In genomic region chr12:68605417-68606000, GRCm38 (mm10) we compare ENCODE assay signal across 27 mouse cellular contexts.
DNase-seq lines count a peak whose midpoint lies in the region; ATAC-seq and TF ChIP-seq lines count a peak whose summit lies in the region.
"Had no signal": no experiment of that assay in that cellular context is flagged by ENCODE, and none has a peak within 500 bp of the region (broad histone marks: within the 10 kb centered on the region; RNA-seq: fewer than 3 reads in every experiment).

No protein-coding gene starts in this region.

- 45% methylated on average over 10 of the region's 10 CpGs for WGBS in hindbrain, embryonic 12.5 days
- WGBS in hindbrain, embryonic 10.5 days, result 71% methylated on average over 10 of the region's 10 CpGs
- WGBS in hindbrain, embryonic 13.5 days, result 44% methylated on average over 10 of the region's 10 CpGs
- WGBS in heart, embryonic 10.5 days, result 83% methylated on average over 10 of the region's 10 CpGs

- no peaks in the 10 kb centered on the region for H3K27me3 ChIP-seq in hindbrain, embryonic 12.5 days
- H3K27me3 ChIP-seq in hindbrain, embryonic 10.5 days (ENCODE audit: insufficient read depth, poor library complexity, severe bottlenecking), result no peaks in the 10 kb centered on the region
- H3K27me3 ChIP-seq in MEL (ENCODE audit: control insufficient read depth in 1 of 2, insufficient read depth in 2 of 2, low read length in 2 of 2), result no peaks in the 10 kb centered on the region
- H3K27me3 ChIP-seq in hindbrain, embryonic 13.5 days, result no peaks in the 10 kb centered on the region
- no peaks in the 10 kb centered on the region for H3K27me3 ChIP-seq in heart, embryonic 10.5 days (ENCODE audit: insufficient read depth, poor library complexity, severe bottlenecking)
- H3K27me3 ChIP-seq: embryonic facial prominence, embryonic 13.5 days; heart, embryonic 12.5 days; limb, embryonic 15.5 days; lung, embryonic 15.5 days had no signal

- TF ChIP-seq CTCF in MEL (IDR thresholded peaks at IDR 0.05 in 2 of 3, conservative IDR thresholded peaks at IDR 0.05 in 1 of 3; ENCODE audit: control insufficient read depth in 1 of 3, insufficient read depth in 1 of 3, low read depth in 2 of 3, low read length in 3 of 3, poor library complexity in 1 of 3, severe bottlenecking in 1 of 3), result peak in 1 of 3 experiments; percentile 13; a peak in 2 of 6 replicates

- no peaks in the 10 kb centered on the region for H3K79me2 ChIP-seq in MEL (ENCODE audit: control insufficient read depth, insufficient read depth, low read length, poor library complexity)

- H3K4me1 ChIP-seq in hindbrain, embryonic 12.5 days, result no peaks in the 10 kb centered on the region
- H3K4me1 ChIP-seq in hindbrain, embryonic 10.5 days (replicated peaks), result 0 out of 2 replicates have a peak, but pooled peaks cover 4% of the 10 kb centered on the region
- H3K4me1 ChIP-seq in MEL (ENCODE audit: control insufficient read depth in 1 of 2, insufficient read depth in 2 of 2, low read length in 2 of 2), result peaks cover 3 to 12% of the 10 kb centered on the region in 2 experiments; a peak in 3 of 4 replicates
- H3K4me1 ChIP-seq in hindbrain, embryonic 13.5 days (replicated peaks), result peaks cover 6% of the 10 kb centered on the region
- no peaks in the 10 kb centered on the region for H3K4me1 ChIP-seq in heart, embryonic 10.5 days
- H3K4me1 ChIP-seq: embryonic facial prominence, embryonic 13.5 days; heart, embryonic 12.5 days; limb, embryonic 15.5 days; lung, embryonic 15.5 days had no signal

- peak; percentile 76 to 93 for TF ChIP-seq EP300 in MEL (IDR thresholded peaks at IDR 0.05; ENCODE audit: low read depth in 1 of 2, low read length in 2 of 2)

- peak; percentile 22 to 44 for DNase-seq in cerebellum, postnatal 14 days
- DNase-seq in hindbrain, embryonic 10.5 days (ENCODE audit: low spot score), result no peak
- peak; percentile 70 for DNase-seq in MEL (ENCODE audit: low read depth, low spot score)
- DNase-seq in kidney, postnatal 10 days, result no peak
- DNase-seq in heart, embryonic 10.5 days (ENCODE audit: low spot score), result no peak
- DNase-seq: adrenal gland, postnatal 25 days; cerebellum, adult 11 months; cerebellum, postnatal 25 days; gastrocnemius, adult 2 months; heart, postnatal 10 days; kidney, postnatal 36 days; layer of hippocampus, adult 9-11 months; lung, postnatal 36 days; right cerebral cortex, postnatal 14 days; thymus, adult 2 months had no signal

- no peak overlapping the region for H3K4me3 ChIP-seq in hindbrain, embryonic 12.5 days
- no peak overlapping the region for H3K4me3 ChIP-seq in hindbrain, embryonic 10.5 days
- H3K4me3 ChIP-seq in MEL (ENCODE audit: control insufficient read depth in 1 of 2, insufficient read depth in 1 of 2, low read depth in 2 of 2, low read length in 2 of 2), result peak overlapping the region; percentile 30 to 78
- no peak overlapping the region for H3K4me3 ChIP-seq in hindbrain, embryonic 13.5 days
- H3K4me3 ChIP-seq in heart, embryonic 10.5 days, result no peak overlapping the region
- H3K4me3 ChIP-seq: embryonic facial prominence, embryonic 13.5 days; erythroblast, embryonic 14.5 days; gastrocnemius, adult 2 months; heart, embryonic 12.5 days; left cerebral cortex, adult 2 months; limb, embryonic 15.5 days; lung, embryonic 15.5 days had no signal

- TF ChIP-seq POLR2A in MEL (IDR thresholded peaks at IDR 0.05; ENCODE audit: control insufficient read depth in 1 of 2, insufficient read depth in 1 of 2, low read depth in 1 of 2, low read length in 2 of 2, poor library complexity in 1 of 2), result no peak

- no peaks in the 10 kb centered on the region for H3K9me3 ChIP-seq in hindbrain, embryonic 12.5 days (replicated peaks)
- no peaks in the 10 kb centered on the region for H3K9me3 ChIP-seq in hindbrain, embryonic 10.5 days
- no peaks in the 10 kb centered on the region for H3K9me3 ChIP-seq in MEL (replicated peaks; ENCODE audit: insufficient read depth, low read length)
- no peaks in the 10 kb centered on the region for H3K9me3 ChIP-seq in hindbrain, embryonic 13.5 days
- no peaks in the 10 kb centered on the region for H3K9me3 ChIP-seq in heart, embryonic 10.5 days
- H3K9me3 ChIP-seq: embryonic facial prominence, embryonic 13.5 days; heart, embryonic 12.5 days; limb, embryonic 15.5 days; lung, embryonic 15.5 days had no signal

- TF ChIP-seq RAD21 in MEL (IDR thresholded peaks at IDR 0.05; ENCODE audit: low read depth, low read length), result no peak; the same call in none of the 2 replicates

- no peak for ATAC-seq in cerebellum, adult (ENCODE audit: insufficient number of reproducible peaks, low FRiP score, low TSS enrichment)
- peak; percentile 75; the same call in 1 of the 2 replicates for ATAC-seq in hindbrain, embryonic 12.5 days (ENCODE audit: low FRiP score)
- ATAC-seq in hindbrain, embryonic 13.5 days (ENCODE audit: low FRiP score), result peak; percentile 49; the same call in 1 of the 2 replicates
- ATAC-seq: intestine, postnatal 0 days had no signal

- no peaks in the 10 kb centered on the region for H3K36me3 ChIP-seq in hindbrain, embryonic 12.5 days
- no peaks in the 10 kb centered on the region for H3K36me3 ChIP-seq in hindbrain, embryonic 10.5 days
- H3K36me3 ChIP-seq in MEL (ENCODE audit: control insufficient read depth in 1 of 2, insufficient read depth in 2 of 2, low read length in 2 of 2), result peaks cover 0 to 4% of the 10 kb centered on the region in 2 experiments; a peak in 2 of 4 replicates
- H3K36me3 ChIP-seq in hindbrain, embryonic 13.5 days, result no peaks in the 10 kb centered on the region
- H3K36me3 ChIP-seq in heart, embryonic 10.5 days, result no peaks in the 10 kb centered on the region
- H3K36me3 ChIP-seq: embryonic facial prominence, embryonic 13.5 days; heart, embryonic 12.5 days; limb, embryonic 15.5 days; lung, embryonic 15.5 days had no signal

- H3K4me2 ChIP-seq in hindbrain, embryonic 12.5 days (replicated peaks), result no peak overlapping the region
- no peak overlapping the region for H3K4me2 ChIP-seq in hindbrain, embryonic 13.5 days
- H3K4me2 ChIP-seq: embryonic facial prominence, embryonic 13.5 days; heart, embryonic 12.5 days; limb, embryonic 15.5 days; lung, embryonic 15.5 days had no signal

- no peak overlapping the region for H3K27ac ChIP-seq in hindbrain, embryonic 12.5 days
- H3K27ac ChIP-seq in hindbrain, embryonic 10.5 days, result no peak overlapping the region
- H3K27ac ChIP-seq in MEL (ENCODE audit: control insufficient read depth, low read depth, low read length), result peak overlapping the region; percentile 60
- no peak overlapping the region for H3K27ac ChIP-seq in hindbrain, embryonic 13.5 days
- H3K27ac ChIP-seq in heart, embryonic 10.5 days, result no peak overlapping the region
- H3K27ac ChIP-seq: embryonic facial prominence, embryonic 13.5 days; gastrocnemius, adult 2 months; left cerebral cortex, adult 2 months; limb, embryonic 15.5 days; liver, embryonic 14.5 days; lung, embryonic 15.5 days; stomach, postnatal 0 days had no signal

- no peak overlapping the region for H3K9ac ChIP-seq in hindbrain, embryonic 12.5 days
- peak overlapping the region; percentile 26 for H3K9ac ChIP-seq in MEL (ENCODE audit: control insufficient read depth, low read depth, low read length, poor library complexity, severe bottlenecking)
- no peak overlapping the region for H3K9ac ChIP-seq in hindbrain, embryonic 13.5 days
- H3K9ac ChIP-seq: embryonic facial prominence, embryonic 13.5 days; heart, embryonic 12.5 days; limb, embryonic 15.5 days; liver, embryonic 14.5 days; lung, embryonic 15.5 days had no signal

TF ChIP-seq in MEL, 35 proteins besides CTCF, POLR2A, EP300 and RAD21 (continues in another document):
- TF ChIP-seq CHD2 (IDR thresholded peaks at IDR 0.05; ENCODE audit: low read length), result no peak; the same call in 1 of the 2 replicates
- TF ChIP-seq RCOR1 (IDR thresholded peaks at IDR 0.05; ENCODE audit: low read depth, low read length), result peak; percentile 79
- peak; percentile 24; the same call in 1 of the 2 replicates for TF ChIP-seq SMC3 (IDR thresholded peaks at IDR 0.05; ENCODE audit: low read depth, low read length)
- no peak for TF ChIP-seq USF2 (IDR thresholded peaks at IDR 0.05; ENCODE audit: borderline replicate concordance in 1 of 2, insufficient read depth in 1 of 2, low read depth in 1 of 2, low read length in 2 of 2)
- peak; percentile 96 for TF ChIP-seq TCF12 (IDR thresholded peaks at IDR 0.05; ENCODE audit: low read depth, low read length)
- TF ChIP-seq TBP (IDR thresholded peaks at IDR 0.05; ENCODE audit: low read depth, low read length), result no peak
- TF ChIP-seq BHLHE40 (IDR thresholded peaks at IDR 0.05; ENCODE audit: borderline replicate concordance, low read depth, low read length), result peak; percentile 62; the same call in 1 of the 2 replicates
- no peak for TF ChIP-seq ZKSCAN1 (IDR thresholded peaks at IDR 0.05; ENCODE audit: low read depth, low read length)
- TF ChIP-seq GATA1 (IDR thresholded peaks at IDR 0.05; ENCODE audit: low read depth, low read length), result peak; percentile 65
- 0 out of 2 replicates have a peak, but pooled peaks have one; percentile 56 for TF ChIP-seq ZNF384 (IDR thresholded peaks at IDR 0.05; ENCODE audit: low read depth, low read length)
- TF ChIP-seq HCFC1 (IDR thresholded peaks at IDR 0.05; ENCODE audit: low read depth, low read length), result no peak
- TF ChIP-seq NRF1 (IDR thresholded peaks at IDR 0.05; ENCODE audit: insufficient read depth, low read depth, low read length, poor library complexity, severe bottlenecking), result no peak
- TF ChIP-seq TAL1 (IDR thresholded peaks at IDR 0.05; ENCODE audit: low read length), result peak; percentile 50
- peak; percentile 89 for TF ChIP-seq ETS1 (IDR thresholded peaks at IDR 0.05; ENCODE audit: low read depth, low read length)
- peak; percentile 34 for TF ChIP-seq ZC3H11A (IDR thresholded peaks at IDR 0.05; ENCODE audit: low read depth, low read length)
- peak; percentile 42; the same call in 1 of the 2 replicates for TF ChIP-seq USF1 (IDR thresholded peaks at IDR 0.05; ENCODE audit: low read depth, low read length)
- TF ChIP-seq E2F4 (IDR thresholded peaks at IDR 0.05; ENCODE audit: borderline replicate concordance, low read depth, low read length), result no peak
- no peak for TF ChIP-seq MYC (IDR thresholded peaks at IDR 0.05; ENCODE audit: low read depth, low read length)
- TF ChIP-seq GABPA (IDR thresholded peaks at IDR 0.05; ENCODE audit: low read depth, low read length), result no peak
- no peak for TF ChIP-seq POLR2AphosphoS2 (IDR thresholded peaks at IDR 0.05; ENCODE audit: low read length)
- TF ChIP-seq MXI1 (IDR thresholded peaks at IDR 0.05; ENCODE audit: low read depth, low read length), result peak; percentile 38; the same call in 1 of the 2 replicates
- no peak for TF ChIP-seq MAX (IDR thresholded peaks at IDR 0.05; ENCODE audit: low read length)
- peak; percentile 79 for TF ChIP-seq SIN3A (IDR thresholded peaks at IDR 0.05; ENCODE audit: low read length)
- peak; percentile 68; the same call in 1 of the 2 replicates for TF ChIP-seq MYB (IDR thresholded peaks at IDR 0.05; ENCODE audit: low read depth, low read length)
- no peak for TF ChIP-seq UBTF (IDR thresholded peaks at IDR 0.05; ENCODE audit: borderline replicate concordance, insufficient read depth, low read depth, low read length)
- no peak for TF ChIP-seq NELFE (IDR thresholded peaks at IDR 0.05; ENCODE audit: low read depth, low read length)

Comparison
In these comparisons a context has a peak if more than half of its experiments do, and no peak if none do; other contexts are left out.
1. DNase-seq: peak in cerebellum, postnatal 14 days (2 of 2) and MEL (single experiment); none in hindbrain, embryonic 10.5 days (single experiment), kidney, postnatal 10 days (single experiment) and heart, embryonic 10.5 days (single experiment).
2. H3K4me3 ChIP-seq: peak in MEL (2 of 2); none in hindbrain, embryonic 12.5 days (single experiment), hindbrain, embryonic 10.5 days (single experiment), hindbrain, embryonic 13.5 days (single experiment) and heart, embryonic 10.5 days (single experiment).